8 mouse cellular contexts compared by ENCODE assay signal in genomic region chr4:155653086-155653450, GRCm38 (mm10). TPM values are rescaled to one million over a fixed set of nuclear protein-coding genes. Genes with fewer than 3 reads are reported as not detected.
A peak's percentile ranks its signal among the peaks of the same experiment; 100 is the strongest.
DNase-seq lines count a peak whose midpoint lies in the region; ATAC-seq and TF ChIP-seq lines count a peak whose summit lies in the region.

Gene Mmp23, minus strand, starts transcription at chr4:155653384.

- peaks cover 54% of the 10 kb centered on the region for H3K36me3 ChIP-seq in embryonic facial prominence, embryonic 12.5 days
- H3K36me3 ChIP-seq in heart, embryonic 13.5 days, result peaks cover 58% of the 10 kb centered on the region
- H3K36me3 ChIP-seq in megakaryocyte, embryonic 14.5 days (replicated peaks; ENCODE audit: low read length), result peaks cover 88% of the 10 kb centered on the region
- H3K36me3 ChIP-seq in stomach, postnatal 0 days (ENCODE audit: control insufficient read depth, insufficient read depth, low read length), result peaks cover 17% of the 10 kb centered on the region; the same call in 1 of the 2 replicates

- peak in 1 of 2 experiments; percentile 29 for DNase-seq in left cerebral cortex, adult 2 months (ENCODE audit: extremely low spot score in 1 of 2, low spot score in 2 of 2)
- DNase-seq in left cerebral cortex, postnatal 25 days (ENCODE audit: low spot score in 2 of 2), result no peak
- peak; percentile 82 to 86 for DNase-seq in kidney, postnatal 4 days
- DNase-seq in stomach, postnatal 0 days (ENCODE audit: low spot score), result peak; percentile 71
- no peak for DNase-seq in layer of hippocampus, adult 8-10 months (ENCODE audit: low spot score in 2 of 2)

- ATAC-seq in embryonic facial prominence, embryonic 12.5 days (ENCODE audit: insufficient number of reproducible peaks, insufficient read depth, low FRiP score, low TSS enrichment), result peak; percentile 53; the same call in 1 of the 2 replicates
- no peak for ATAC-seq in heart, embryonic 13.5 days (ENCODE audit: extremely low read depth, insufficient number of reproducible peaks, low FRiP score, low TSS enrichment)
- ATAC-seq in stomach, postnatal 0 days (ENCODE audit: low FRiP score, low TSS enrichment), result no peak; the same call in 1 of the 2 replicates

- H3K9me3 ChIP-seq in embryonic facial prominence, embryonic 12.5 days, result no peaks in the 10 kb centered on the region
- no peaks in the 10 kb centered on the region for H3K9me3 ChIP-seq in heart, embryonic 13.5 days
- 0 out of 2 replicates have a peak, but pooled peaks cover 6% of the 10 kb centered on the region for H3K9me3 ChIP-seq in megakaryocyte, embryonic 14.5 days
- H3K9me3 ChIP-seq in stomach, postnatal 0 days (ENCODE audit: control insufficient read depth, low read length), result no peaks in the 10 kb centered on the region

- intact Hi-C loops in left cerebral cortex, adult 2 months (cut with DNase I), result loop anchor here (5.0 kb wide), 1 partner anchor 99 kb away; no protein-coding TSS in a partner anchor
- intact Hi-C loops in left cerebral cortex, postnatal 25 days (cut with DNase I), result no loop called here

- no peak for TF ChIP-seq CTCF in left cerebral cortex, adult 2 months (IDR thresholded peaks at IDR 0.05)
- peak; percentile 46 for TF ChIP-seq CTCF in stomach, postnatal 0 days (IDR thresholded peaks at IDR 0.05; ENCODE audit: low read depth)

- 0% methylated on average over 33 of the region's 33 CpGs for WGBS in embryonic facial prominence, embryonic 12.5 days
- under 1% methylated on average over 33 of the region's 33 CpGs for WGBS in heart, embryonic 13.5 days
- WGBS in stomach, postnatal 0 days, result under 1% methylated on average over 33 of the region's 33 CpGs

- no peak for TF ChIP-seq EP300 in stomach, postnatal 0 days (optimal IDR thresholded peaks at IDR 0.05)

- peak within 1 kb of the TSS; percentile 66 for H3K9ac ChIP-seq in embryonic facial prominence, embryonic 12.5 days
- peak within 1 kb of the TSS; percentile 81 for H3K9ac ChIP-seq in heart, embryonic 13.5 days
- H3K9ac ChIP-seq in stomach, postnatal 0 days (ENCODE audit: low read length), result peak within 1 kb of the TSS; percentile 78

- H3K27ac ChIP-seq in left cerebral cortex, adult 2 months, result no peak within 1 kb of the TSS
- no peak within 1 kb of the TSS for H3K27ac ChIP-seq in embryonic facial prominence, embryonic 12.5 days
- H3K27ac ChIP-seq in heart, embryonic 13.5 days (replicated peaks), result peak within 1 kb of the TSS; percentile 88
- peak within 1 kb of the TSS; percentile 89 for H3K27ac ChIP-seq in stomach, postnatal 0 days (replicated peaks)

- H3K27me3 ChIP-seq in embryonic facial prominence, embryonic 12.5 days, result peaks cover 60% of the 10 kb centered on the region
- peaks cover 50% of the 10 kb centered on the region for H3K27me3 ChIP-seq in heart, embryonic 13.5 days (replicated peaks)
- peaks cover 28% of the 10 kb centered on the region for H3K27me3 ChIP-seq in megakaryocyte, embryonic 14.5 days (replicated peaks)
- H3K27me3 ChIP-seq in stomach, postnatal 0 days (ENCODE audit: control insufficient read depth, insufficient read depth, low read length), result no peaks in the 10 kb centered on the region

- H3K4me3 ChIP-seq in left cerebral cortex, adult 2 months, result peak within 1 kb of the TSS; percentile 38
- H3K4me3 ChIP-seq in embryonic facial prominence, embryonic 12.5 days, result peak within 1 kb of the TSS; percentile 47
- H3K4me3 ChIP-seq in heart, embryonic 13.5 days, result peak within 1 kb of the TSS; percentile 58
- peak within 1 kb of the TSS; percentile 89 for H3K4me3 ChIP-seq in megakaryocyte, embryonic 14.5 days (replicated peaks)
- H3K4me3 ChIP-seq in stomach, postnatal 0 days (ENCODE audit: low read depth, low read length), result peak within 1 kb of the TSS; percentile 50

- H3K4me2 ChIP-seq in embryonic facial prominence, embryonic 12.5 days (replicated peaks), result peak within 1 kb of the TSS; percentile 91
- peak within 1 kb of the TSS; percentile 80 for H3K4me2 ChIP-seq in heart, embryonic 13.5 days
- H3K4me2 ChIP-seq in stomach, postnatal 0 days (replicated peaks; ENCODE audit: low read depth), result peak within 1 kb of the TSS; percentile 82

- H3K4me1 ChIP-seq in embryonic facial prominence, embryonic 12.5 days, result peaks cover 32% of the 10 kb centered on the region
- H3K4me1 ChIP-seq in heart, embryonic 13.5 days, result peaks cover 50% of the 10 kb centered on the region
- peaks cover 74% of the 10 kb centered on the region for H3K4me1 ChIP-seq in megakaryocyte, embryonic 14.5 days
- H3K4me1 ChIP-seq in stomach, postnatal 0 days (replicated peaks; ENCODE audit: control insufficient read depth, insufficient read depth), result peaks cover 11% of the 10 kb centered on the region

RNA-seq across cellular contexts. Expression of gene Mmp23, which starts in this region (rescaled TPM):
- 1 to 10 TPM; 4.1 to 5.4 TPM for total RNA-seq in left cerebral cortex, adult 2 months (2021)
- 1 to 10 TPM; 2.5 to 2.9 TPM for total RNA-seq in left cerebral cortex, postnatal 25 days (2021)
- 11.3 and 16.1 TPM in 2 replicates for polyA plus RNA-seq in embryonic facial prominence, embryonic 12.5 days (2016; fragmentation: Nextera tagmentation; extraction: Ambion mirVana)
- 67.1 and 73.0 TPM in 2 replicates for polyA plus RNA-seq in heart, embryonic 13.5 days (2015; fragmentation: Nextera tagmentation; extraction: Ambion mirVana)
- polyA plus RNA-seq in megakaryocyte, embryonic 14.5 days (2012; ENCODE audit: insufficient read depth, low replicate concordance), result 3.7 TPM in 1 of 2 replicates, not detected in the other
- 87.9 and 89.3 TPM in 2 replicates for polyA plus RNA-seq in stomach, postnatal 0 days (2015; fragmentation: Nextera tagmentation; extraction: Ambion mirVana)
- total RNA-seq in layer of hippocampus, adult 8-10 months (2022), result 1 to 10 TPM; 2.8 to 5.0 (median 3.5) TPM

Comparison
In these comparisons a context has a peak if more than half of its experiments do, and no peak if none do; other contexts are left out.
1. DNase-seq: peak in kidney, postnatal 4 days (2 of 2) and stomach, postnatal 0 days (single experiment); none in left cerebral cortex, postnatal 25 days (0 of 2) and layer of hippocampus, adult 8-10 months (0 of 2).
2. H3K27ac ChIP-seq: peak in heart, embryonic 13.5 days (single experiment) and stomach, postnatal 0 days (single experiment); none in left cerebral cortex, adult 2 months (single experiment) and embryonic facial prominence, embryonic 12.5 days (single experiment).
3. H3K4me3 ChIP-seq: peak in every context shown above with its lines; median percentile 89 in megakaryocyte, embryonic 14.5 days; 58 in heart, embryonic 13.5 days; 50 in stomach, postnatal 0 days; 47 in embryonic facial prominence, embryonic 12.5 days; 38 in left cerebral cortex, adult 2 months.
4. Peak in every context shown above with its lines, with median percentiles within 50 percentile points of each other: H3K4me2 ChIP-seq and H3K9ac ChIP-seq.